Mouse (Mus musculus) urinary bladder, postnatal 36 days (tissue): Measurements from ENCODE around the gene Rbpjl.

Experiments used
- DNase-seq, 2 experiments: peaks; one replicate each; pipeline ENCODE4 v3.0.0; 2022; ENCODE audit warnings: low spot score in 2 of 2, mixed read lengths in 1 of 2

Gene Rbpjl

DNA sequence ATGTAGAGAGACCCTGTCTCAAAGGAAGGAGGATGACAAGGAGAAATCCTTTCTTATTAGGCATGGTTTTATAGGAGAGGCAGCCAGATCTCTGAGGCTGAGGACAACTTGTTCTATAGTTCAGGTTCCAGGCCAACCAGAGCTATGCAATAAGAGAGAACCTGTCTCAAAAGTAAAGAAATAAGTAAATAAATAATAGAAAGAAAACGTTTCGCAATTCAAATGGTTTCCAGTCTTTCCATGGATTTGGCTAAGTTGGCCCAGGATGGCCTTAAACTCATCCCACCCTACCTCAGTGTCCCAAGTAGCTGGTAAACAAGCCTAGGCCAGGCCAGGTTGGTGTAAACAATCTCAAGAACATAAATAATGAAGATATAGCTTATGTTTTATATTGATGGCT lies 41.8 kb downstream of the Rbpjl start:
- no peak for DNase-seq

DNA sequence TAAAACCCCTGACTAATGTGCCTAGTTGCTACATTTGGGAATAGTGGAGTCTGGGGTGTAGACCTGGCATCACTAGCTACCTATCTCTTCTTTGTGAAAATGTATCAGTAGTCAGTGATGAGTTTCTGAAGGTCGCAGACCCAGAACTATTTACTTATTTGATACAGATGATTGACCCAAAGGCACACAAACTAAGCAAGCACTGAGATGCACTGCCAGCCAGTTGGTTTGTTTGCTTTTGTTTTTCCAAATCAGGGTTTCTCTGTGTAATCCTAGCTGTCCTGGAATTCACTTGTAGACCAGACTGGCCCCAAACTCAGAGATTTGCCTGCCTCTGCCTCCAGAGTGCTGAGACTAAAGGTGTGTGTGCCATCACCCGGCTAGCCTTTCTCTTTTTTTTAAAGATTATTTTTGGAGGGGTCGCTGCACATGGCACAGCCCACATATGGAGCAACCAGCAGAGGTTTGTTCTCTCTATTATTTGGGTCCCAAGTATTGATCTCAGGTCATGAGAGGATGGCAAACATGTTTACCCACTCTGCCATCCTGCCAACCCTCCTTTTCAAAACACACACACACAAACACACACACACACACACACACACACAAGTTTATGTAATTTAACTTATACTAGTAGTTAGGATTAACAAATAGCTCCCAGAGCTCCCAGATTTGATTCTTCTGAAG lies 42.6 kb downstream of the Rbpjl start:
- no peak for DNase-seq

DNA sequence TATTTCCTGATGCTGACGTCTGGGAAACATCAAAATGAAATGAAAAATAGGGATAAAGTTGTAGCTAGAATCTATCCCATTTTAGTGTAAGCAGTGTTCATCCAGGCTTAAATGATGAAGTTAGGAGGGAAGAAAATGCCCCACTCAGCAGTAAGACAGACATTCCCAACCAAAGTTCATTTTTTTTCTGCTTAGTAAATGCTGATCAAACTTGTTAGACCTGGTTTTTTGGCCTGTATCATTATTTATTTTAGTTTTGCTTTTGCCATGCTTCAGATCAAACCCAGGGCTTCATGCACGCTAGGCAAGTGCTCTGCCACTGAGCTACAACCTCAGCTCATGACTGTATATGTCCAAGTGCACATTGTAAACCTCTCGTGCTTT lies 43.1 kb downstream of the Rbpjl start:
- no peak for DNase-seq

DNA sequence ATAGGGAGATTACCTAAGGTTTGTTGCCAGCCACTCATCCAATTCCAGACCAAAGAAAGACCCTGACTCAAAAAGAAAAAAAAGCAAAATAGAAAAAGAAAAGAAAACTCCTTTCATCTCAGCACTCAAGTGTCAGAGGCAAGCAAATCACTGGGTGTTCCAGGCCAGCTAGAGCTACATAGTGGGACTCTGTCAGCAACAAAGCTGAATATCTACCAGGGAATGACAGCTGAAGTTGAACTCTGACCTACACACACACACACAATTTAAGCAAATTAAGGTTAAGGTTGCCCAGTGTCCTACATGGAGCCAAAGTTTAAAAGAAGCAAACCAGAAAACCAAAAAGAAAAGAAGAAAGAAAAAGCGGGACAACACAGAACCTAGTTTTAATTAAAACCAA lies 45.2 kb downstream of the Rbpjl start:
- DNase-seq, result no peak

DNA sequence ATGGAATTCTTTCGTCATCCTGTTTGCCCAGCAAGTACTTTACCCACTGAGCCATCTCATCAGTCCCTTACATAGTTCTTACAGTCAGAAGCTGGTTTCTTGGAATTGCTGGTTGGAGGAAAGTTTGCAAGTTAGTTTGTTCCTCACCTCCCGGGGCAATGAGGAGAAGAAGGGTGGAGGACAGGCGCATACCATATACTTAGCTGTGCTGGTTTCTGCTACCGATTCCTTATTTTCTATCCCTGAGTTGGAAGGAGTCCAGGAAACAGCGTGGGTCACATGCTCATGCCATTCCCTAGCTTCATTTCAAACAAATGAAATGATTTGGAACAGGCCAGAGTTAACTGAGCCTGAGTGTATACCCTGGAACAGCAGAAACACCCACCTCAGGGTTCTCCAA lies 46.0 kb downstream of the Rbpjl start:
- no peak for DNase-seq

DNA sequence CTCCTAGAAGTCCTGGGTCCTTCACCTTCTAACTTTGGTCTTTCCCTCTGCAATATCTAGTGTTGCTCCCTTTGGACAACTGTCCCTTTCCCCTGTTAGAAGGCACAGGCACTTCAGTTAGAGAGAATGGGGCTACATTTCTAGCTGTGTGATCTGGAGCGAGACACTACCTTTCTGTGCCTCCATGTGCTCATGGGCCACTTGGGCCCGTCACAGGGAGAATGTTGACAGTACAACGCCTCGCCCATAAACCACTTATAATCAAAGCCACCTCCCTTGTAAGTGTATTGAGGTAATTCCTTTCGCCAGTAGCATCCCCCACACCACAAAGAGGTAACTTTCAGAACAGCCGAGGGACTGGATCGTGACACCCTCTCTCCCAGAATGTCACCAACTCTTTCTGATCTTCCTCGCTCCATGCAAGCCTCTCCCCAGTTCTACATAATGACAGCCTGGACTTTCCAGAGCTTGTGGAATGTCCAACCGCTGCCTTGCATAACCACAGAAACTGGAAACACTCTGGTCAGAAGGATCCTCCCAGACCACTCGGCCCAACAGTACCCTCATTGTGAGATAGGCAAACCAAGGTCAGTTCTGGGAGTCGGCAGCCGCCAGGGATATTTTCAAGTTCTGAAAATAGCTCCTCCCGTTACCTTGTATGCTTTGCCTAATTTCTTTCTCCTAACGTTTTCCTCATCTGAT lies 46.6 kb downstream of the Rbpjl start:
- no peak for DNase-seq

DNA sequence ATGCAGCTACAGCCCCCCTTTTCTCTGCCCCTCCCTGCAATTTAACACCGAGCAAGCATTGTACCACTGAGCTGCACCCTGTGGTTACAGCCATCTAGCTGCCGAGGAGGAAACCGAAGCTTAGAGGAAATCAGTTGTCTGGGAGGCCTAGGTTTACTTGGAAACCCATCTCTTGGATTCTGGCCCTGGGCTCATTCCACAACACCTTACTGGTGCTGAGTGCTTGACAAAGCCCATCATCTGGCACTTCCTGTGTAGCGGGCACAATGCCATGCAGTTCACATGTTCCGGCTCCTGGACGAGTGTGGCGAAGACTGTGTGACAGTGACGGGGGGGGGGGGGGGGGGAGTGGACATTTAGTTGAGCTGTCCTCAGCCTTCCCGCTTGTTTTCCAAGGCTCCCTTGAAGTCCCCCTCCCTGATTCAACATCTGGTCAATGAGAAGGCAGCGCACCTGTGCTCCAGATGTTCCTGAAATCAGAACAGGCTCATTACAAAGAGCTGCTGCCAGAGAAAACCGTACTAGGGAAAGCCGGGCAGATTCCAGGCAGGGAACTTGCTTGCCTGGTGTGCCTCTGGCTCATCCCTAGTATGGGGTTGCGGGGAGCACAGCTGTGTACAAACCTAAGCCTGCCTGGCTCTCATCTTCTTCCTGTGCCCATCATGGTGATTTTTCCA lies 49.2 kb downstream of the Rbpjl start:
- DNase-seq, result no peak

DNA sequence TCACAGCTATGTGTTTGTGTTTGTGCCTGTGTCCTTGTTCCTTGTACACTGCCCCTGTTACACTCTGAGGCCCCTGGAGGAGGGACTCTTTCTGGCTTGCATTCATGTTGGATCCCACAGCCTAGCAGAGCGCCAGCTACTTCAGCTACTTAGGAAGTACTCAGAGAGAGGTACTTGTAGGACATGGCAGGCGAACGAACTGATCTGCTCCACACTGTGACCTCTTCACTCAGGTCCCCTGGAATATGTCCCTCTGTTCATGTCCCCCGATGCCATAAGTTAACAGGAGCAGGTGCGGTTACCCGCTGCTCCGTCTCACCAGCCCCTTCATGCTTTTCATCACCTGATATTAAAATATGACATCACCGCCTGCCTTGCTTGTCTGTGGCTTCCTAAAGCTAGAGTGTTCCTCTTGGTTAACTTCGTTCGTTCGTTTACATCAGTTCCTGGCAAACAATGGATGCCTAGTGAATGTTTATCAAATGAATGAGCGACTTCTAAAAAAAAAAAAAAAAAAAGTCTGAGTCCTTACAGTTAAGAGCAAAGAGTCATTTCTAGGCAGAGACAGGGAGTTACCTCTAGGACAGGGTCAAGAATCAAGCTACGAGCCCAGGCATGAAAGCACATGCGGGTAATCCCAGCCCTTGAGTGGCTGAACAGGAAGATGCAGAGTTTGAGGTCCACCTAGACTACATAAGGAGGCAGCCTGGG lies 50.3 kb downstream of the Rbpjl start:
- DNase-seq, result no peak

DNA sequence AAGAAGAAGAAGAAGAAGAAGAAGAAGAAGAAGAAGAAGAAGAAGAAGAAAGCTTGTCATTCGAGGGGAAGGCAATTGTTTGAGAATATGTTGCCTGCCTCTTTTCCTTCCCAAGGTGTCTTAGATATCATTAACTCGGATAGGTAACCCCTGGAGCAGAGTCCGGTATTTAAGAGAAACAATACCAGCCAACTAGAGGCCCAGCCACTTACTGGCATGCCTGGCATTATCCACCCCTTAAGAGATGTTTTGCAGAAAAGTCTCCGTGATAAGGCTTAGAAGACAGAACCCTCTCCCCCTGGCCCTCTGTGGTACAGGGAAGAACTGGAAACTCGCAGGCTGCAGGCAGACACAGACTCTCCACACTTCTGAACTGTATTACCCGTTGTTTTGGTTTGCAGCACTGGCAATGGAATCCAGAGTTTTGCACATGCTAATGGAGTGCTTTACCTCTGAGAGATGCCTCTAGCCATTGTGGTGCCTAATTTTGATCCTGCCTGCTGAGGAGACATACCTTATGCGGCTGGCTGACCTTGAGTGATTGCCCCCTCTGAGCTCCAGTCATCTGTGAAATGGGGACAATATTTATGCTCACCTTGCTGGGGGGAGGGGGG lies 51.1 kb downstream of the Rbpjl start:
- DNase-seq, result no peak

DNA sequence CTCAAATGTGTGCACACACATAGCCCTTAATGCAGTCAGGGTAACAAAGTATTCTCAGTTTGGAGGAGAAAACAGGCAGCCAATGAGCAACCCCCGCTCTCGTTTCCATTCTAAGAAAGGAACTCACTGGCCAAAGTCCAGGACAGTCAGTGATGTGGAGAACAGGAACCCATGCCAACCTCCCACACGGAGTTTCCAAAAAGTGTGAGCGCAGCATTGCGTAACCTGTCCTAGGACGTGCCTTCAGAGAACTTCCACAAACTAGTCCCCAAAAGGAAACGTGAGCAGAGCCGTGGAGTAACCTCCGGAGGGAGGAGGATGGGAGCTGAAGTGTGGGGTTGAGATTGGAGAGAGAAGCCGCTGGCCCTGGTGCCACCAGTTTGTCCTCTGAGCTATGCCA lies 51.9 kb downstream of the Rbpjl start:
- DNase-seq, result peak in 1 of 2 experiments; percentile 86

DNA sequence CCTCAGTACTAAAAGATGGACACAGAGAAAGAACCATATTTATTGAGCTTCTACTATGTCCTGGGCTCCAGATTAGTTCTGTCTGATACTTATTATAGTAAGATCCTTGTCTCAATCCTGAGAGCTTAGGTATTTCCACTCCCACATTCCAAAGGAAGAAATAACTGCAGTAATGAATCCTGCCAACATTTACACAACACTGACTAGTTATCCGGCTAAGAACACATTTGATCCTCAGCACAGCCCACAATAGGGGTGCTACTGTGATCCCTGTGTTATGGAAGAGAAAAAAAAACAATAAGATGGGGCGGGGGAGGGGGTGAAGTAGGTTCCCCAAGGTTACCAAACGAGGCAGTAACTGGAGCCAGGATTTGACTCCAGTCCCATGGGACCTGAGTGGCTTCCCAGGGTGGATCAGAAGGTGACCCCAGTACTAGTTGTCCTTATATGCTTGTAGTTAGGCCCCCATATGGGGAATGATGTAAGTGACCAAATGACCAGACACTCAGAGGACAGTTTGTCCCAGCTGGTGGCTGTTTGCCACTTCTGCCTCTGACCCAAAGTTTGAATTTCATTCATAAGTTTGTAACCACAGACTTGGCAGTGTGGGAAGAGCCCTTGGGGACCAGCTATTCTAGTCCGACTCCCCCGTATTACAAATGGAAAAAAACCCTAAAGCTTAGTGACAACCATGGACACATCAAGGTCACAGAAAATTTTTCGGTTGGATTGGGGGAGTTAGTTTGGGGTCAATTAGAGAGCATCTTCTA lies 52.7 kb downstream of the Rbpjl start:
- DNase-seq, result peak in 1 of 2 experiments; percentile 73

DNA sequence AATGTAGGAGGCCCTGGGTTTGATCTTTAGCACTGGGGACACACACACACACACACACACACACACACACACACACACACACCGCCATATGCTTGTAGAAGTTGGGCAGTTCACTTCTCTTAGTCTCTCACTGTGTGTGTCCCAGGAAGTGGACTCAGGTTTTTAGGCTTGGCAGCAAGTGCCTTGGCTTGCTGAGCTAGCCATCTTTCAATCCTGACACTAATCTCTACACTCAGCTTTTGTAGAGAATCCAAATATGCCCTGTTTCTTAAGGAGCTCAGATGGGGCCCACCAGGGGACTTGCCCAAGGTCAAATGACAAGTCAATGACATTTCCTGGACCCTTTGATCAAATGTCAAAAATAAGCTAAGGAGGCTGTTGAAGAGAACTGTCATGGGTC lies 53.5 kb downstream of the Rbpjl start:
- no peak for DNase-seq

DNA sequence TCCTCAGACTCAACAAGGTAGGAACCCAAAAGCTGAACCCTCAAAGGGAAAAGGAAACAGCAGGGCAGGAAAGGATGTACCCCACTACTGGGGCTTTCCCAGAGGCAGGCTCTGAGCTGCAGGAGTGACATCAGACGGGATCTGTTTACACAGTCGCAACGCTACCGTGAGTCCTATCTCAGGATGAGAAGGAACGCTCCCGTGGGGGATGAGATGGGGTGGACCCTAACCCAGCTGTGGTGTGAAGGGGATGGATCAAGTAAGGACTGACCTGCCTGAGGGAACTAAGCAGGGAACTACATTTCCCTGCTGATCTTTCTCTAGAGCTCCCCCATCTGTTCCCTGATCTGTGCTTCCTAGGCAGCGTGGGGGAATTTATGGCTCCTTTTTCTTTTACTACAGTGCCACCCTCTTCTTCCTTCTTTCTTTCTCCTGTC lies 53.9 kb downstream of the Rbpjl start, which contains the start of gene Sys1:
Gene Sys1 (plus strand): TSS at position 101 of the 437 bp plus-strand sequence.
- no peak for DNase-seq

DNA sequence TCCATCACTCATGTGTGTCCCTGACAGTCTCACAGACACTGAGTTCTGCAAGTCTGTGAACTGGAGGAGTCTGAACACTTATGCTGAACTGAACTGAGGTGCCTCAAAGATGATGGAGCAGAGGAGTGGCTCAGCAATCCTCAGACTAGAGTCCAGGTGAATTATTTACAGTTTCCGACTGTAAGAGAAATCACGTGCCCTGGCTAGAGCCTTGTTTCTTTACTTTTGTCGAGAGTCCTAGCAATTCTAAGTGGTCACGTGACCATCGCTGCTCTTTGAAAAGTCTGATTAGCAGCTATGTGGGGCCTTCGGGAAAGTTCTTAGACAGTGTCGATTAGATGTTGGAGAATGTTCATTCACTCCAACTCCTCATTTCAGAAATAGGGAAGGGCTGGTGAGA lies 55.0 kb downstream of the Rbpjl start:
- DNase-seq, result no peak

DNA sequence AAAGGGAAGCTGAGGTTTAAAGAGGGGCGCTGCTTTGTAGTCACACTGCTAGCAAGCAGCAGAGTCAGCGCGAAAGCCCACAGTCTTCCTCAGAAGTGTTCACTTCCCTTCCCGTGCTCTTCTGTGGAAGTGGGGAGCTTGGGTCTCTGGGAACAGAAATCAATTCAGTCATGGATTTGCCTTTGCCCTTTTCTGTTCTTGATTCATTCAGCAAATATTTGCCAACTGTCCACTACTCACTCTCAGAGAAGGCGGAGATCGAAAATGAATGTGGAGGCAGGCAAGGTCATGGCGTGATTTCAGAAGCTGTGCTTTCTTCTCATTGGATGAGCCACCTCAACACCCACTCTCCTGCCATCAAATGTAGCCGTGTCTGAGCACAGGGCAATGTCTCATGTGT lies 55.6 kb downstream of the Rbpjl start:
- DNase-seq, result no peak

DNA sequence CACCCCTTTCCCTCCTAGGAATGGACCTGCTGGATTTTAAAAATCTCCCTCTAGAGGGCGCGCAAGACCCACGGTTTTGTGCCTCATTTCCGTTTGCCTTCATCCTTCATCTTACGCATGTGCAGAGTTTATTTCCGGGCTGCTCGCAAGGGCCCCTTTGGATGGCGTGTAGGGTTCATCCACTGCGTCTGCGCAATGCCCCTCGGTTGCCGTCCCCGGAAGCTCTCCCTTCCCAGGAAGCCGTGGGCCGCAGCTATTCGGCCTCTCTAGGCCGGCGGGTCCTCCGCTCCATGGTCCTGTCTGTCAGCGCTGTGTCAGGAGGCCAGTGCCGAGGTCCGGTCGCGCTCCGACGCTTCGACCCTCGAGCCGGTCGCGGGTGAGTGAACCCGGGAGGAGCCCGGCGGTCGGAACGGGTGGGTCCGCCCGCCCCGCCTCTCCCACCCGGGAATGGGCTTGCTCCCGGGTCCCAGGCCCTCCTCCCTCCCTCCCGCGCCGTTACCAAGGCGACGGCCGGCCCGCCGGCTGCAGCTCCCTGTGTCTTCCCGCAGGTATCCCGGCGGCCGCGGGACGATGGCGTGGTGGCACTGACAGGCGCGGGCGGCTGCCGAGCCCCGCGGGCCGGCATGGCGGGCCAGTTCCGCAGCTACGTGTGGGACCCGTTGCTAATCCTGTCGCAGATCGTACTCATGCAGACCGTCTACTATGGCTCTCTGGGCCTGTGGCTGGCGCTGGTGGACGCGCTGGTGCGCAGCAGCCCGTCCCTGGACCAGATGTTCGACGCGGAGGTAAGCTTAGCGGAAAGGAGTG lies 58.0 kb downstream of the Rbpjl start, which contains the start of gene Gm20458:
Gene Gm20458 (plus strand): TSS at position 223 of the 807 bp plus-strand sequence.
- peak; percentile 90 to 96 for DNase-seq
